8 mouse cellular contexts compared by ENCODE assay signal in genomic region chr15:25026786-25027461, GRCm38 (mm10).
DNase-seq lines count a peak whose midpoint lies in the region; ATAC-seq lines count a peak whose summit lies in the region.

No protein-coding gene starts in this region.

- H3K4me1 ChIP-seq in hindbrain, embryonic 12.5 days = peaks cover 13% of the 10 kb centered on the region
- peaks cover 6% of the 10 kb centered on the region for H3K4me1 ChIP-seq in limb, embryonic 13.5 days
- no peaks in the 10 kb centered on the region for H3K4me1 ChIP-seq in stomach, embryonic 14.5 days (ENCODE audit: control insufficient read depth, insufficient read depth, low read length)

- peak overlapping the region; percentile 33 for H3K4me3 ChIP-seq in hindbrain, embryonic 12.5 days
- H3K4me3 ChIP-seq in limb, embryonic 13.5 days = peak overlapping the region; percentile 12; the same call in 1 of the 2 replicates
- H3K4me3 ChIP-seq in stomach, embryonic 14.5 days (ENCODE audit: low read depth, low read length) = no peak overlapping the region

- WGBS in hindbrain, embryonic 12.5 days = 4% methylated on average over 15 of the region's 15 CpGs
- WGBS in limb, embryonic 13.5 days = 9% methylated on average over 15 of the region's 15 CpGs
- WGBS in stomach, embryonic 14.5 days = 7% methylated on average over 15 of the region's 15 CpGs

- peak overlapping the region; percentile 88 for H3K27ac ChIP-seq in hindbrain, embryonic 12.5 days
- H3K27ac ChIP-seq in limb, embryonic 13.5 days = no peak overlapping the region
- no peak overlapping the region for H3K27ac ChIP-seq in stomach, embryonic 14.5 days (ENCODE audit: low read length)

- H3K9me3 ChIP-seq in hindbrain, embryonic 12.5 days (replicated peaks) = no peaks in the 10 kb centered on the region
- no peaks in the 10 kb centered on the region for H3K9me3 ChIP-seq in limb, embryonic 13.5 days
- H3K9me3 ChIP-seq in stomach, embryonic 14.5 days (ENCODE audit: control insufficient read depth, low read depth, low read length) = no peaks in the 10 kb centered on the region

- H3K27me3 ChIP-seq in hindbrain, embryonic 12.5 days = no peaks in the 10 kb centered on the region
- peaks cover 7% of the 10 kb centered on the region for H3K27me3 ChIP-seq in limb, embryonic 13.5 days
- H3K27me3 ChIP-seq in stomach, embryonic 14.5 days (ENCODE audit: control insufficient read depth, insufficient read depth, low read length) = no peaks in the 10 kb centered on the region

- peak overlapping the region; percentile 49 for H3K4me2 ChIP-seq in hindbrain, embryonic 12.5 days (replicated peaks)
- peak overlapping the region; percentile 51 for H3K4me2 ChIP-seq in limb, embryonic 13.5 days (replicated peaks)
- H3K4me2 ChIP-seq in stomach, embryonic 14.5 days (replicated peaks; ENCODE audit: low read depth, low read length) = peak overlapping the region; percentile 32

- peak; percentile 45 to 52 for DNase-seq in cerebellum, postnatal 14 days
- no peak for DNase-seq in cerebellum, adult 9-10 months
- DNase-seq in R1 (ENCODE audit: low read depth, low spot score) = peak; percentile 61
- no peak for DNase-seq in testis, postnatal 14 days (ENCODE audit: low spot score)

- H3K36me3 ChIP-seq in hindbrain, embryonic 12.5 days = no peaks in the 10 kb centered on the region
- H3K36me3 ChIP-seq in limb, embryonic 13.5 days = no peaks in the 10 kb centered on the region
- H3K36me3 ChIP-seq in stomach, embryonic 14.5 days (ENCODE audit: control insufficient read depth, insufficient read depth, low read length) = no peaks in the 10 kb centered on the region

- peak overlapping the region; percentile 49 for H3K9ac ChIP-seq in hindbrain, embryonic 12.5 days
- no peak overlapping the region for H3K9ac ChIP-seq in limb, embryonic 13.5 days
- 0 out of 2 replicates have a peak overlapping the region, but pooled peaks have one; percentile 18 for H3K9ac ChIP-seq in stomach, embryonic 14.5 days (replicated peaks; ENCODE audit: low read depth, low read length)

- ATAC-seq in hindbrain, embryonic 12.5 days (ENCODE audit: low FRiP score) = peak; percentile 87
- no peak for ATAC-seq in limb, embryonic 13.5 days (ENCODE audit: low FRiP score, low read depth)
- no peak for ATAC-seq in stomach, embryonic 14.5 days (ENCODE audit: insufficient number of reproducible peaks, insufficient read depth, low FRiP score, low read depth)
- no peak for ATAC-seq in erythroid progenitor cell, adult 5-6 weeks (replicated peaks; ENCODE audit: low FRiP score, poor library complexity, severe bottlenecking)

Comparison
In these comparisons a context has a peak if more than half of its experiments do, and no peak if none do; other contexts are left out.
1. DNase-seq: peak in cerebellum, postnatal 14 days (2 of 2) and R1 (single experiment); none in cerebellum, adult 9-10 months (single experiment) and testis, postnatal 14 days (single experiment).
2. Peak in every context shown above with its lines, with median percentiles within 50 percentile points of each other: H3K4me2 ChIP-seq.